Mouse (Mus musculus) midbrain, embryonic 13.5 days (tissue): ENCODE data around the gene Ip6k2. TPM values are rescaled to one million over a fixed set of nuclear protein-coding genes. Genes with fewer than 3 reads are reported as not detected.

Experiments used
- ATAC-seq: fragments of 200-750 bp; cut with Nextera tagmentation; 2 replicates; pipeline ENCODE4 v1.8.0; 2017; ENCODE audit warnings: mild to moderate bottlenecking, moderate TSS enrichment, moderate library complexity
- H3K27ac ChIP-seq: fragments of 300-500 bp; sonication (generic); 2 replicates; pipeline ENCODE4 v1.5.1; 2015; ENCODE audit warnings: inconsistent platforms, mild to moderate bottlenecking, moderate library complexity
- H3K27me3 ChIP-seq: fragments of 300-500 bp; sonication (generic); 2 replicates; pipeline ENCODE4 v1.6.1; 2015; ENCODE audit warnings: mild to moderate bottlenecking, inconsistent platforms
- H3K36me3 ChIP-seq: fragments of 300-500 bp; sonication (generic); 2 replicates; pipeline ENCODE4 v1.6.1; 2015; ENCODE audit warnings: mild to moderate bottlenecking, inconsistent platforms
- H3K4me1 ChIP-seq: fragments of 300-500 bp; sonication (generic); replicated peaks from 2 replicates; pipeline ENCODE4 v1.6.1; 2015; ENCODE audit warnings: inconsistent platforms
- H3K4me2 ChIP-seq: fragments of 300-500 bp; sonication (generic); replicated peaks from 2 replicates; pipeline ENCODE4 v1.6.1; 2015; ENCODE audit warnings: moderate library complexity, mild to moderate bottlenecking, inconsistent platforms
- H3K4me3 ChIP-seq: fragments of 300-500 bp; sonication (generic); replicated peaks from 2 replicates; pipeline ENCODE4 v1.5.1; 2015; ENCODE audit warnings: mild to moderate bottlenecking, inconsistent platforms
- H3K9ac ChIP-seq: fragments of 300-500 bp; sonication (generic); replicated peaks from 2 replicates; pipeline ENCODE4 v1.6.1; 2015; ENCODE audit warnings: mild to moderate bottlenecking, inconsistent platforms
- H3K9me3 ChIP-seq: fragments of 300-500 bp; sonication (generic); 2 replicates; pipeline ENCODE4 v1.6.1; 2016; ENCODE audit warnings: mild to moderate bottlenecking, inconsistent platforms
- WGBS: fragments of 180-500 bp; shearing (Covaris S2); methylation state at CpG from one replicate; pipeline ENCODE4 v1.1.7; 2015; 5-methylcytosine and 5-hydroxymethylcytosine counted together
- polyA plus RNA-seq: library from polyadenylated mRNA; unstranded; fragments of >200 nt; fragmentation: Nextera tagmentation; extraction: Ambion mirVana; gene quantifications from 2 replicates; pipeline ENCODE4 v1.2.1, GENCODE M21; 2015

Gene Ip6k2
- polyA plus RNA-seq, 1 experiment from 2014 or later, result 217 TPM

DNA sequence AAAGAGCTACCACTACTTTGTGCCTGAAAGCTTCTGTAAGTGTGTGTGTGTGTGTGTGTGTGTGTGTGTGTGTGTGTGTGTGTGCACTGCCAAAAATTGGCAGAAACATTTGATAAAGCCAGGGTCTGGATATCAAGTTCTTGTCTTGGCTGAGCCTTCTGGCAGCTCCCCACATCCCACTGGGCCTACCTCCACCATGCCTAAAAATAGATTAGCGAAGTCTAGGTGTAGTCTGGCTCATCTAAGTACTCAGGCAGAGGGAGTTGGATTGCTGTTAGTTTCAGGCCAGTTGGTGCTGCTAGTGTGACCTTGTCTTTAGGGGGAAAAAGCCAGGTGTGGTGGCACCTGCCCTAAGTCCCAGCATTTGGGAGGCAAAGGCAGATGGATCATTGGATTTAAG lies 23.2 kb downstream of the Ip6k2 start:
- H3K4me3 ChIP-seq, result no peak overlapping the region
- H3K36me3 ChIP-seq, result peaks cover 64% of the 10 kb centered on the region
- ATAC-seq, result no peak
- WGBS, result 100% methylated on average over 1 of the region's 1 CpGs
- no peaks in the 10 kb centered on the region for H3K27me3 ChIP-seq
- no peak overlapping the region for H3K27ac ChIP-seq
- no peak overlapping the region for H3K9ac ChIP-seq
- no peak overlapping the region for H3K4me2 ChIP-seq
- H3K9me3 ChIP-seq, result no peaks in the 10 kb centered on the region
- peaks cover 15% of the 10 kb centered on the region for H3K4me1 ChIP-seq

DNA sequence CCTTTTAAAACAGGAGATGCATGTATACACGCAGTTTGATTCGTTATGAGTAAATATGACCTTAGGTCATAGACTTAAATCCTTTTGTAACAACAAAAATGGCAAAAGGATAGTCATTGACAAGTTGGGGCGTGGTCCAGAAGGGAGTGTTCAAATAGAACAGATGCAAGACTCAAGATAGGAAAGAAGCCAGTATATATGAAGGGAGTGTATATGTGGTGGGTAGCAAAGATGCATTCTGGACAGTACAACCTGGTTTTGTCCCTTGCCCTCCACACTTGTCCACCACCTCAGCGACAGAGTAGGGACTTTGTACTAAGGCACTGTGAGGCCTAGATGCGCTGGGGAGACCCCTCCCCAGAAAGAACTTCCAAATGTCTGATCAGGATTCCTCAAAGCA lies 24.1 kb downstream of the Ip6k2 start:
- Histone ChIP-seq H3K9me3 (no peaks in the 10 kb centered on the region), H3K27ac (0 out of 2 replicates have a peak overlapping the region, but pooled peaks have one; percentile 54), H3K4me3 (peak overlapping the region; percentile 70; the same call in 1 of the 2 replicates), H3K27me3 (no peaks in the 10 kb centered on the region), H3K9ac (no peak overlapping the region; the same call in 1 of the 2 replicates), H3K4me1 (peaks cover 15% of the 10 kb centered on the region), H3K4me2 (peak overlapping the region; percentile 88; the same call in 1 of the 2 replicates), H3K36me3 (peaks cover 65% of the 10 kb centered on the region)
- ATAC-seq, result no peak; the same call in 1 of the 2 replicates
- WGBS, result 66% methylated on average over 5 of the region's 5 CpGs

DNA sequence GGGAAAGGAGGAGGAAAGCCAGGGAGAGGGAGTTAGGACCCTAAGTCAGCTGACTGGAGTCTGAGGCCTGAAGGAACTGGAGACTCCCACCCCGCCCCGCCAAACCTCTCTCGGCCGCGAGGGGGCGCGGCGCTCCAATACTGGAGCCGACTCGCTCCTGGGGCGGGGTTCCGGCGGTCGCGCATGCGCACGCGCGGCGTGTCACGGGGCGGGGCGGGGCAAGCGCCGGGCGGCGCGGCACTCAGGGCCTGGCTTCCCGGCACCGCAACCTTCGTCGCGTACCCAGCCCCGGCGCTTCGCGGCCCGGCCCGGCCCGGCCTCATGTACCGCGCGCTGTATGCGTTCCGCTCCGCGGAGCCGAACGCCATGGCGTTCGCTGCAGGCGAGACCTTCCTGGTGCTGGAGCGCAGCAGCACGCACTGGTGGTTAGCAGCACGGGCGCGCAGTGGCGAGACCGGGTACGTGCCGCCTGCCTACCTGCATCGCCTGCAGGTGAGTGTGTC lies 24.6 kb downstream of the Ip6k2 start, which contains the start of gene Nckipsd:
Gene Nckipsd, plus strand, starts transcription at position 206 of the 503 bp plus-strand sequence.
- H3K27ac ChIP-seq, result peak within 1 kb of the TSS; percentile 54; the same call in 1 of the 2 replicates
- peak within 1 kb of the TSS; percentile 70 for H3K4me3 ChIP-seq
- H3K9ac ChIP-seq, result peak within 1 kb of the TSS; percentile 86
- peak within 1 kb of the TSS; percentile 88 for H3K4me2 ChIP-seq
- peaks cover 15% of the 10 kb centered on the region for H3K4me1 ChIP-seq
- H3K36me3 ChIP-seq, result peaks cover 67% of the 10 kb centered on the region
- no peaks in the 10 kb centered on the region for H3K9me3 ChIP-seq
- ATAC-seq, result peak; percentile 88
- WGBS, result under 1% methylated on average over 62 of the region's 62 CpGs
- H3K27me3 ChIP-seq, result no peaks in the 10 kb centered on the region

GRCm38 (mm10) chr9:108809188-108809587 lies 25.6 kb downstream of the Ip6k2 start:
- Histone ChIP-seq H3K9me3 (no peaks in the 10 kb centered on the region), H3K4me3 (peak overlapping the region; percentile 70), H3K27me3 (no peaks in the 10 kb centered on the region), H3K27ac (no peak overlapping the region), H3K4me1 (peaks cover 15% of the 10 kb centered on the region), H3K4me2 (peak overlapping the region; percentile 88), H3K36me3 (peaks cover 67% of the 10 kb centered on the region), H3K9ac (peak overlapping the region; percentile 86)
- no peak for ATAC-seq
- WGBS, result 66% methylated on average over 5 of the region's 5 CpGs

GRCm38 (mm10) chr9:108809723-108810122 lies 26.1 kb downstream of the Ip6k2 start:
- Histone ChIP-seq H3K9me3 (no peaks in the 10 kb centered on the region), H3K4me3 (0 out of 2 replicates have a peak overlapping the region, but pooled peaks have one; percentile 70), H3K4me2 (no peak overlapping the region; the same call in 1 of the 2 replicates), H3K27ac (no peak overlapping the region), H3K4me1 (peaks cover 15% of the 10 kb centered on the region), H3K9ac (peak overlapping the region; percentile 86; the same call in 1 of the 2 replicates), H3K36me3 (peaks cover 67% of the 10 kb centered on the region), H3K27me3 (no peaks in the 10 kb centered on the region)
- WGBS, result 87% methylated on average over 6 of the region's 6 CpGs
- no peak for ATAC-seq

DNA sequence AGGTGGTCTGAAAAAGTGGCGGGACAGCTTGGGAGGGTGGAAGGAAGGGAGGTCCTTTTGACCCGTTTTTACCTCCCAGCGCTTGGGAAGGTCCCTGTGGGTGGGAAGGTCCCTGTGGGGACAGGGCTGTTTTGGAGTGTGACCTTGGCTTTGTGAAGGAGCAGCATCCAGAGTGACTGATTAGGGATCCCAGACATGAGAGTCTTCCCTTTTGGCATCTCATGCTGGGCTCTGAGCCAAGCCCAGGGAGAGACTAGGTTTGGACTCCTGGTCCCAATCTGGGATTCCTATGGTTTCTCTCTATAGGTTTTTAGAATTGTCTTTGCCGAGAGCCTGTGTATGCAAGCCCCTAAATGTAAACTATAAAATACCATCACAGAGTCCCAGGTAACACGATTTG lies 26.9 kb downstream of the Ip6k2 start:
- no peak for ATAC-seq
- 90% methylated on average over 5 of the region's 5 CpGs for WGBS
- peaks cover 15% of the 10 kb centered on the region for H3K4me1 ChIP-seq
- H3K36me3 ChIP-seq, result peaks cover 67% of the 10 kb centered on the region
- H3K27me3 ChIP-seq, result no peaks in the 10 kb centered on the region
- no peak overlapping the region for H3K4me2 ChIP-seq
- no peak overlapping the region for H3K9ac ChIP-seq
- H3K9me3 ChIP-seq, result no peaks in the 10 kb centered on the region
- no peak overlapping the region for H3K4me3 ChIP-seq
- no peak overlapping the region for H3K27ac ChIP-seq

GRCm38 (mm10) chr9:108815557-108815956 lies 32.0 kb downstream of the Ip6k2 start:
- WGBS, result 93% methylated on average over 7 of the region's 7 CpGs
- H3K9me3 ChIP-seq, result no peaks in the 10 kb centered on the region

DNA sequence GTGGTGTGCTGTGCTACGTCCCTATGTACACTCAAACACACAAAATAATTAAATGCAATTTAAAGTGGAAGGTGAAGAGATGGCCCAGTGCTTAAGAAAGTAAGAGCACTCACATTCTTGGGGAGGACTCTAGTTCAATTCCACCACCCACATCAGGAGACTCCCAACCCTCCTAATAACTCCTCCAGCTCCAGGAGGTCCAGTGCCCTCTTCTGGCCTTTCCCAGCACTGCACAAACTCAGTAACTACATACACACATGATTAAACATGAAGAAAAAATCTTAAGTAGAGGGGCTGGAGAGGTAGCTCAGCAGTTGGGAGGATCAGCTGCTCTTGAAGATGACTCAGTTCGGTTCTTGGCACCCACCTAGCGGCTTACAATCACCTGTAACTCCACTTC lies 35.9 kb downstream of the Ip6k2 start:
- Histone ChIP-seq H3K36me3 (peaks cover 42% of the 10 kb centered on the region), H3K9ac (no peak overlapping the region), H3K4me1 (peaks cover 9% of the 10 kb centered on the region), H3K4me3 (no peak overlapping the region), H3K4me2 (no peak overlapping the region), H3K9me3 (no peaks in the 10 kb centered on the region), H3K27ac (no peak overlapping the region), H3K27me3 (peaks cover 18% of the 10 kb centered on the region)
- 57% methylated on average over 3 of the region's 3 CpGs for WGBS
- ATAC-seq, result 0 out of 2 replicates have a peak, but pooled peaks have one; percentile 10

More at GRCm38 (mm10) chr9:108815557-108815956, 32.0 kb downstream of the Ip6k2 start:
- Histone ChIP-seq H3K36me3 (peaks cover 80% of the 10 kb centered on the region), H3K4me3 (no peak overlapping the region), H3K4me1 (no peaks in the 10 kb centered on the region), H3K4me2 (no peak overlapping the region), H3K27me3 (no peaks in the 10 kb centered on the region), H3K27ac (no peak overlapping the region), H3K9ac (no peak overlapping the region)
- no peak for ATAC-seq

DNA sequence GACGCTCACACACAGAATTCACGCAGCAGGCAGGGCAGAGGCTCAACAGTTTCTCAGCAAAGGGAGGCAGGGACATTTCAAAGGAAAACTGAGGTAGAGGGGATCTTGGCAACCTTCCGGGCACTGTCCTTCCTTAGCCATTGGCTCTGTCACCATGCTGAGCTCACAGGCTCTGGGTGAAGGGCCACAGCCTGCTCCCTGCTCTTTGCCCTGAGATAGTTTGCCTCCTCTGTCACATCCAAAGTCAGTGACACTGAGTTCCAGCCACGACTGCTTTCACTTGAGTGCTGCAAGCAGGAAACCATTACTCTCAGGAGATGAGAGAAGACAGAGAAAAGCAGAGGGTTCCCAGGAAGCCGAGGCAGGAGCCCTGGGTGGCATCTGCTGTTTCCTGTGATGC lies 36.5 kb downstream of the Ip6k2 start:
- H3K4me1 ChIP-seq, result peaks cover 9% of the 10 kb centered on the region
- no peaks in the 10 kb centered on the region for H3K9me3 ChIP-seq
- no peak overlapping the region for H3K4me2 ChIP-seq
- peaks cover 19% of the 10 kb centered on the region for H3K27me3 ChIP-seq
- H3K27ac ChIP-seq, result no peak overlapping the region
- WGBS, result 68% methylated on average over 5 of the region's 5 CpGs
- H3K36me3 ChIP-seq, result peaks cover 36% of the 10 kb centered on the region
- no peak overlapping the region for H3K4me3 ChIP-seq
- ATAC-seq, result no peak
- H3K9ac ChIP-seq, result no peak overlapping the region

DNA sequence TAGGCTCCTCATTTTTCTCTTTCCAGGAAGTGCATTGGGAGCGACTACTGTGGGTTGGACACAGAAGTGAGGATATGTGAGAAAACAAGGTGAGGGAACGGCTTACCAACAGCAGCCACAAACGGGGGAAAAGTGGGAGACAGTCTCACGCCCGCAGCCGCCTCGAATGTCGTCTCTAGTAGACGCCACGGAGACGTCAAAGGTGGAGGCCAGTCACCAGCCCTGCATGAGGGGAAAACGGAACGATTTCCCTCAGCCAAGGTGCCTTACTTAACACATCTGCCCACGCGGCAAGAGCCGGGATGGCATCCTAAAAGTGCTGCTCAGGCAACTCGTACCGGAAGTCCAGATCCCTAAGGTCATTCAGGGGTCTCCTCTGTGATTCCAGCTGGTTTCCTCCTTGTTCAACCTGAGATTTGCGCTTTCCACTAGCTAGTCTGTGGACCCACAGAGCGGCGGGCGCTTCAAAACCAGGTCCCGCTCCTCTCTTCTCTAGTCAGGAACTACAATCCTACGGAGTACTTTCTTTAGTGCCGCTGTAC lies 40.6 kb downstream of the Ip6k2 start:
- 4% methylated on average over 25 of the region's 25 CpGs for WGBS
- peaks cover 42% of the 10 kb centered on the region for H3K27me3 ChIP-seq

GRCm38 (mm10) chr9:108824755-108825413 lies 41.3 kb downstream of the Ip6k2 start:
- Histone ChIP-seq H3K4me3 (peak overlapping the region; percentile 81), H3K27ac (peak overlapping the region; percentile 90), H3K9ac (peak overlapping the region; percentile 62; the same call in 1 of the 2 replicates), H3K36me3 (peaks cover 26% of the 10 kb centered on the region), H3K9me3 (no peaks in the 10 kb centered on the region), H3K27me3 (peaks cover 49% of the 10 kb centered on the region), H3K4me1 (peaks cover 50% of the 10 kb centered on the region), H3K4me2 (peak overlapping the region; percentile 90)
- peak; percentile 88 for ATAC-seq
- under 1% methylated on average over 31 of the region's 31 CpGs for WGBS

More for the DNA sequence above, 40.6 kb downstream of the Ip6k2 start:
- peak overlapping the region; percentile 90 for H3K27ac ChIP-seq
- peak overlapping the region; percentile 81 for H3K4me3 ChIP-seq
- H3K4me1 ChIP-seq, result peaks cover 44% of the 10 kb centered on the region
- peak overlapping the region; percentile 90 for H3K4me2 ChIP-seq
- H3K36me3 ChIP-seq, result peaks cover 20% of the 10 kb centered on the region
- H3K9me3 ChIP-seq, result no peaks in the 10 kb centered on the region
- ATAC-seq, result 0 out of 2 replicates have a peak, but pooled peaks have one; percentile 0
- H3K9ac ChIP-seq, result peak overlapping the region; percentile 62
